22 mouse cellular contexts compared by ENCODE assay signal in the genomic region with DNA sequence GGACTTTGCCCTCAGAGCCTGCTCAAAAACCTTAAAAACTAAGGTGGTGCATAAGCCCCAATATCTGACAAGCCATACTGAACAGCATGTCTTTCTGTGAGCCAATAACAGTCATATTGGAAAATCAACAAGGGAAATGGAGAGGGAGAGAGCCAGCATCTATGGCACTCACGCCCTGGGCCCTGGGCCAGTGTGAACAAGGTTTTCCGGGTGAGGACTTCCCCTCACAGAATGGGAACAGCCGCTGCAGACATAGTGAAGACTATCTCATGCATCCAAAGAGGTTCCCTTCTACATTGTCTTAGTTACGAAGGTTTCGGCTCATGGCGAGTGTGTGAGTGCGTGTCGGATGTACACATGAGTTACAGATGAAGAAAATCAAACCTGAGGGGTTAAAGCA.
DNase-seq lines count a peak whose midpoint lies in the region; ATAC-seq and TF ChIP-seq lines count a peak whose summit lies in the region.
"Had no signal": no experiment of that assay in that cellular context is flagged by ENCODE, and none has a peak within 500 bp of the region (broad histone marks: within the 10 kb centered on the region; RNA-seq: fewer than 3 reads in every experiment).

No protein-coding gene starts in this region.

- peaks cover 17% of the 10 kb centered on the region for H3K4me1 ChIP-seq in kidney, embryonic 14.5 days (ENCODE audit: control insufficient read depth, insufficient read depth, low read length)

- intact Hi-C loops in gastrocnemius, adult 2 months (cut with DNase I) = loop anchor here (5.0 kb wide), 1 partner anchor 54 kb away; no protein-coding TSS in a partner anchor
- intact Hi-C loops in gastrocnemius, postnatal 36 days (cut with DNase I) = loop anchor here (5.0 kb wide), 1 partner anchor 74 kb away; no protein-coding TSS in a partner anchor
- intact Hi-C loops in heart, postnatal 25 days (cut with DNase I) = loop anchor here (5.0 kb wide), 1 partner anchor 59 kb away; no protein-coding TSS in a partner anchor

- TF ChIP-seq CTCF in gastrocnemius, adult 2 months (IDR thresholded peaks at IDR 0.05) = no peak

- no peak overlapping the region for H3K9ac ChIP-seq in kidney, embryonic 14.5 days (ENCODE audit: low read depth, low read length)
- H3K9ac ChIP-seq: embryonic facial prominence, embryonic 15.5 days; forebrain, embryonic 15.5 days; hindbrain, embryonic 15.5 days; liver, embryonic 15.5 days; midbrain, embryonic 15.5 days; neural tube, embryonic 12.5 days had no signal

- H3K27me3 ChIP-seq in kidney, embryonic 14.5 days (ENCODE audit: control insufficient read depth, insufficient read depth, low read length) = no peaks in the 10 kb centered on the region
- H3K27me3 ChIP-seq: embryonic facial prominence, embryonic 15.5 days; forebrain, embryonic 15.5 days; liver, embryonic 15.5 days; midbrain, embryonic 15.5 days; neural tube, embryonic 12.5 days had no signal

- peak; percentile 43 for DNase-seq in gastrocnemius, adult 2 months
- no peak for DNase-seq in gastrocnemius, postnatal 36 days
- DNase-seq in kidney, postnatal 25 days = peak; percentile 46 to 59
- DNase-seq in heart, postnatal 25 days (ENCODE audit: low spot score) = peak; percentile 56
- peak; percentile 77 for DNase-seq in lung, postnatal 25 days (ENCODE audit: low spot score)
- no peak for DNase-seq in thymus, postnatal 14 days
- DNase-seq in thymus, postnatal 4 days = no peak
- DNase-seq: adrenal gland, postnatal 14 days; cerebellum, adult 9-11 months; liver; right cerebral cortex, postnatal 25 days; spleen, adult 18-20 months; thymus, postnatal 25 days had no signal

- H3K36me3 ChIP-seq in kidney, embryonic 14.5 days (ENCODE audit: control insufficient read depth, insufficient read depth, low read length) = no peaks in the 10 kb centered on the region
- H3K36me3 ChIP-seq: embryonic facial prominence, embryonic 15.5 days; forebrain, embryonic 15.5 days; hindbrain, embryonic 15.5 days; limb, embryonic 10.5 days; liver, embryonic 15.5 days; midbrain, embryonic 15.5 days; neural tube, embryonic 12.5 days had no signal

- ATAC-seq in kidney, embryonic 14.5 days (ENCODE audit: low FRiP score, low TSS enrichment) = no peak
- ATAC-seq: forebrain, embryonic 15.5 days; midbrain, embryonic 15.5 days had no signal

- WGBS in kidney, embryonic 14.5 days = 96% methylated on average over 8 of the region's 8 CpGs

- no peaks in the 10 kb centered on the region for H3K9me3 ChIP-seq in kidney, embryonic 14.5 days (ENCODE audit: control insufficient read depth, low read length)
- H3K9me3 ChIP-seq: embryonic facial prominence, embryonic 15.5 days; forebrain, embryonic 15.5 days; hindbrain, embryonic 15.5 days; limb, embryonic 10.5 days; liver, embryonic 15.5 days; midbrain, embryonic 15.5 days; neural tube, embryonic 12.5 days had no signal

- H3K4me2 ChIP-seq in kidney, embryonic 14.5 days (replicated peaks; ENCODE audit: low read depth, low read length) = no peak overlapping the region
- H3K4me2 ChIP-seq: embryonic facial prominence, embryonic 15.5 days; forebrain, embryonic 15.5 days; hindbrain, embryonic 15.5 days; liver, embryonic 15.5 days; midbrain, embryonic 15.5 days; neural tube, embryonic 12.5 days had no signal

- peak overlapping the region; percentile 97 for H3K27ac ChIP-seq in gastrocnemius, adult 2 months
- H3K27ac ChIP-seq in kidney, embryonic 14.5 days (ENCODE audit: low read depth, low read length) = no peak overlapping the region
- H3K27ac ChIP-seq: embryonic facial prominence, embryonic 15.5 days; forebrain, embryonic 15.5 days; hindbrain, embryonic 15.5 days; limb, embryonic 10.5 days; liver, embryonic 15.5 days; macrophage; midbrain, embryonic 15.5 days; neural tube, embryonic 12.5 days had no signal

- H3K4me3 ChIP-seq in gastrocnemius, adult 2 months = no peak overlapping the region
- H3K4me3 ChIP-seq in kidney, embryonic 14.5 days (ENCODE audit: low read length) = no peak overlapping the region
- H3K4me3 ChIP-seq: embryonic facial prominence, embryonic 15.5 days; forebrain, embryonic 15.5 days; hindbrain, embryonic 15.5 days; limb, embryonic 10.5 days; liver, embryonic 15.5 days; midbrain, embryonic 15.5 days; neural tube, embryonic 12.5 days had no signal

Comparison
In these comparisons a context has a peak if more than half of its experiments do, and no peak if none do; other contexts are left out.
1. DNase-seq: peak in gastrocnemius, adult 2 months (single experiment), kidney, postnatal 25 days (2 of 2), heart, postnatal 25 days (single experiment) and lung, postnatal 25 days (single experiment); none in gastrocnemius, postnatal 36 days (0 of 2), thymus, postnatal 14 days (single experiment) and thymus, postnatal 4 days (single experiment).